Mouse (Mus musculus) erythroid progenitor cell, adult 5-6 weeks (primary cell): Measurements from ENCODE around the gene Tbxas1. TPM values are rescaled to one million over a fixed set of nuclear protein-coding genes. Genes with fewer than 3 reads are reported as not detected.

Source experiments
- ATAC-seq: replicated peaks from 2 replicates; pipeline ENCODE4 v1.8.0; 2016; ENCODE audit warnings: moderate number of reproducible peaks, mild to moderate bottlenecking, moderate TSS enrichment, inconsistent platforms; ENCODE audit not compliant: poor library complexity, low FRiP score, severe bottlenecking
- total RNA-seq, 2 experiments: library from RNA; stranded (forward) in 1 of 2; stranded (reverse) in 1 of 2; fragments of 150-400 nt in 1 of 2; fragments of 186-747, 209-891 nt in 1 of 2; gene quantifications; 2 replicates each; pipeline versions ENCODE4 v1.2.3 to v1.2.4; 2015 to 2017; ENCODE audit warnings: low replicate concordance in 2 of 2

Gene Tbxas1
- 18.7 and 18.9 TPM in 2 replicates for total RNA-seq (2015; ENCODE audit: low replicate concordance)
- total RNA-seq (2017; ENCODE audit: low replicate concordance): 18.6 and 48.0 TPM in 2 replicates

DNA sequence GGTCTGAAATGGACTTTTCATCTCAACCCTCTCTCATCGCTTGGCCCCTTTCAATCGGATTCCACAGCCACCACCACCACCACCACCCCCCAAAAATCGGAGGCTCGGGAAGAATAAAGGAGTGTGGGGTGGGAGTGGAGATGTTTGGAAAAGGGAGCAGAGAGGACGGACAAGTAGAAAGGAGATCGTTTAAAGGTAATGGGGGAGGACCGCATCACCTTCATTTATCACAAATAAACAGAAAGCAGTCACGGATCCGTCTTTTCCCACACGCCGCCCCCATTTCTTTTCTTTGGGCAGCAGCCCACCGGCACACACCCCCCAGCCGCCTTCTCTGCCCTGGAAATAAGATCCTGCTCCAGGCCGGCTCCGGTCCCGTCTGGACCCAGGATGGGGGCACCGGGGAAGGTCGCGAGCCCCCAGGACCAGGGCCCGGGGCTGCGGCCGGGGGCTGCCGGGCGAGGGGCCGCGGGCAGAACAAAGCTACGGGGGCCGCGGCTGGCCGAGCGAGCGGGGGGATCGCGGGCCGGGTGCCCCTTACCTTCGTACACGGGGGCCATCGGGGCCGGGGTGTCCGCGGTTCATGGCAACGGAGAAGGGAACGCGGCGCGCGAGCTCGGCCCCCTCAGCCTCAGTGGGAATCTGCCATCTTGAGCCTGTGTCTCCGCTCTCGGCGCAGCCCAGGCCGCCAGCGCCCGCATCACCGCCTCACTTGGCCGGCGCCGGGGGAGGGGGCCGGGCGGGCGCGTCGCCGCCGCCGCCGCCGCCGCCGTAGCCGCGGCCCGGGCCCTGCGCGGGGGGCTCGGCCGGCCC is at the start of gene Tbxas1:
Gene Tbxas1, plus strand, starts transcription at position 147 of the 813 bp plus-strand sequence.
- peak; percentile 23; the same call in 1 of the 2 replicates for ATAC-seq

DNA sequence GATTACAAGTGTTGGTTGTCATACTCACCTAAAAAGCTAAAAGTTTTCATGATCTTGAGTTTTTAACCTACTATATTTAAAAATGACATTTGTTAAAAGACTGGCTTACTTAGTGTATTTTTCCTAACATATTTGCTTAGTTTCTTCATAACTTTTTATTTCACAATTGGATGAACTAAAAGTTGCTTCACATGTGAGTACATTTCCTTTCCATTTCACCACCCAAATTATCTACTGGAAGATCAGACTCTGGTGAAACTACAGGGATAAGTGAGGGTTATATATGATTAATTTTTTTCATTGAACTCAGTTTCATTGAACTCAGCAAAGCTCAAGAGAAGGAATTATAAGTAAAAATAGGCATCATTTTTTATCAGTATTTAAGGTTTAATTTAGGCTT is 49.3 kb upstream of the Tbxas1 start:
- no peak for ATAC-seq

- no peak for ATAC-seq
Measured at GRCm38 (mm10) chr6:38826857-38827256, 48.3 kb upstream of the Tbxas1 start.

DNA sequence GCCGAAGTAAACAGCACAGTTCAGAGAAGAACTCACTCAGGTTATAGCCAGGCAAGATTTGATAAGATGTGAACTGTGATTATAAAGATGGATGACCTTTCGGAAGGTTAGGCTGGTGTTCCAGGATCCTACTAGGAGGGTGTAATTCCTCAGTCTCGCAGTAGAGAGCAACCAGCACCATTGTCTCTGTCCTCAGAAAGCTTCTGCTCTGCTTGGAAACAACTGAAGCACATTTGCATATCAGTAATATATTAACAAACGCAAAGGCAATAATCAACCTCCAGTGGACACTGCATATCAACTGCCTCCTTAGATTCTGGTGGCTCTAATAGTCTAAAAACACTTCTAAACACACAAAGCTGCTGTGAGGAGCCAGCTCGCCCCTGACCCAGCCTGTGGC is 47.8 kb upstream of the Tbxas1 start:
- ATAC-seq: no peak

GRCm38 (mm10) chr6:38828211-38828610 is 47.0 kb upstream of the Tbxas1 start:
- ATAC-seq: no peak

DNA sequence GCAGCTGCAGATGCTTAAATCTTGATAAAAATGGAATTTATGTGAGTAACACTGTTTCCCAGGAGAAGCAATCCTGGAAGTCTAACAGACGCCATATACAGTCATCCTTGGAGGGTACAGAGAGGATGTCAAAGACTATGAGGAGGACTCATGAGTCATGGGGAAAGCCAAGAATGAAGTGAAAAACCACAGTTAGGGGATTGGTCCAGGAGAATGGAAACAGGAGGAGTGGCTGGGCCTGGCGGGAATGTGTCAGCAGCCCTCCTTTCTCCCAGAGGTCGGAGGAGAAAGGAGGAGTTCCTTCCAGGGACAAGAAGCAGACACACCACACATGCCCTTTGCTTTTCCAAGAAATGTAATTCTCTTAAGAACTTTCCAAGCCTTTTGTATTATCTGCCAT is 45.8 kb upstream of the Tbxas1 start:
- ATAC-seq: no peak

GRCm38 (mm10) chr6:38833721-38834120 is 41.5 kb upstream of the Tbxas1 start:
- no peak for ATAC-seq

DNA sequence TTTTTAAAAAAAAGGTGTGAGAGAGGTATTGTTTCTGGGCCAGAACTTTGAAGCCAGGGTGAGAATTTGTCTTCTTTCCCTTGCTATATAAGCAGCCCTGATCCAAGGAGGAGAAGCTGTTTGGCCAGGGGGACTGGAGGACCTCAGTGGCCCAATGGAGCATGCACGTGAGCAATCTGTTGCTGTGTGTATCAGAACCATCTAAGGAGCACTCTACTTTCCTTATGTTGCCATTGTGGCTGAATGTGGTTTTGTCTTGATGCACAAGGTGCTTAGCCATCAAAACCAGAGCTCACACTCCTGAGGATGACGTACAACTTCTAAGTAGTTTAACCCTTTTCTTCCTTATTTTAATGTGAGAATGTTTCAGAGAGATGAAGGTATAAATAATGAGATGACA is 40.5 kb upstream of the Tbxas1 start:
- ATAC-seq: peak; percentile 58

- peak; percentile 95 for ATAC-seq
Measured at GRCm38 (mm10) chr6:38835217-38835616, 40.0 kb upstream of the Tbxas1 start.

DNA sequence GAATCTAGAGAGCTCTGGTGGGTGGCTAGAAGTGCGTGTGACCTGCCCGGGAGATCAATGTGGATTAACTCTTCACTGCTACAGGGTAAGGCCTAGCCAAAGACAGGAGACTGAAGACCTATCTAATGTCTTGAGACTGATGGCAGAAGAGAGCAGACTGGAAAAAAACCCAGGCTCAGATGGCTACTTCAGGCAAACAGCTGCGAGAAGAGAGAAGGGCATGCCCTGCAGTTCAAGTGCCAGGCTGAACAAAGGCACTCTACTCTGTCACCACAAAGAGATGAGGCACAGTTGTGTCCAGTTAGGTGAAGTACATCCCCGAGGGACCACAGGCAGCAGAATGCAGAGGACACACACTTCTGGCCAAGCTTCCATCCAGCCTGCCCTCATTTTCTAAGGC is 37.1 kb upstream of the Tbxas1 start:
- ATAC-seq: no peak

DNA sequence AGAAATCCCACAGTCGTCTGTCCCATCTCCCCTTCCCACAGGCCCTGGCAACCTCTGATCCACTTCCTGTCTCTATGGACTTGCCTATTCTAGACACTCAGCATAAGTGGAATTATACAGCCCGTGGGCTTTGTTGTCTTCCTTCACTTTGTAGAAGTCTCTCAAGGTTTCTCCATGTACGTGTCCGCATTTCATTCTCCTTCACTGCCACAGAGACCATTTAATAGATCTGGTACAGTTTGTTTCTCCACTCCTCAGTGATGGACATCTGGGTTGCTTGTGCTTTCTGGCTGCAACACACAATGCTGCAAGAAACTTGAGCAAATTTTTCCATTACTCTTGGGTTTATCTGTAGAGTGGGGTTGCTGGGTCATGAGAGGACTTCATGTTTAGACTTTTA is 35.3 kb upstream of the Tbxas1 start:
- ATAC-seq: no peak

- ATAC-seq: no peak
Measured at GRCm38 (mm10) chr6:38840380-38840779, 34.8 kb upstream of the Tbxas1 start.

DNA sequence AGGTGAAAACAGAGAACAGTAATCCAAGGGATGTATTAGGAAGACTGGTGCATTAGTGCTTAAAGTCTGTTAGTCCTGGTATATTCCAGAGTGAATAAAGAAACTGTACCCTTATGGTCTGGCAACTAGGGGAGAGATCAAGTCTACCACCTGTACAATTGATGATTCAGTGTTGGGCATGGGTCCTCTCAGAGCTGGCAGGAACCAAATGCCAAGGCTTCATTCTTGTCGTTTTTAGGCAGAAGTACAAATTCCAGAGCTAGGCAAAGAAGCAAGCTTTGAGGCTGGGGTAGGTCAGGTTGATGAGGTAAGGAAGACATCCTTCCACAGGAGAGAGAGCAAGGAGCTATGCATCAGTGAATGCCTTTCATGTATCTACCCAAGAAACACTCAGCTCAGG is 34.4 kb upstream of the Tbxas1 start:
- ATAC-seq: no peak

- ATAC-seq: no peak
Measured at GRCm38 (mm10) chr6:38841551-38841950, 33.7 kb upstream of the Tbxas1 start.

DNA sequence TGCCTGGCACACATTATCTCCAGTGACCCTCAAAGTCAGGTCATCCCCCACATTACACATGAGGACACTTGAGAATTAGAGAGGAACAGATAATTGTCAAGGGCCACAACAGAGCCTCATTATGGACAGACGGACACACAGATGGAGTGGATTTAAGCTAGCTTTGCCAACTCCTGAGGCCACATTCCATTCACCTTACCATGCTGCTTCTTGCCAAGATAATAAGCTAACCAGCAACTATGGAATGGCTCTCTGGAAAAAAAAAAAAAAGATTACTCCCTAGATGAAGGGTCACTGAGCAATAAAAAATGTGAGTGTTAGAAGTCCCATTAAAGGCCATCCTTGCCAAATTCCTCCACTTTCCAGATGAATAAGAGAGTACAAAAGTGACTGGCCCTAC is 30.1 kb upstream of the Tbxas1 start:
- ATAC-seq: no peak

GRCm38 (mm10) chr6:38845876-38846275 is 29.3 kb upstream of the Tbxas1 start:
- no peak for ATAC-seq

- no peak for ATAC-seq
Measured at GRCm38 (mm10) chr6:38846330-38847195, 28.6 kb upstream of the Tbxas1 start.

DNA sequence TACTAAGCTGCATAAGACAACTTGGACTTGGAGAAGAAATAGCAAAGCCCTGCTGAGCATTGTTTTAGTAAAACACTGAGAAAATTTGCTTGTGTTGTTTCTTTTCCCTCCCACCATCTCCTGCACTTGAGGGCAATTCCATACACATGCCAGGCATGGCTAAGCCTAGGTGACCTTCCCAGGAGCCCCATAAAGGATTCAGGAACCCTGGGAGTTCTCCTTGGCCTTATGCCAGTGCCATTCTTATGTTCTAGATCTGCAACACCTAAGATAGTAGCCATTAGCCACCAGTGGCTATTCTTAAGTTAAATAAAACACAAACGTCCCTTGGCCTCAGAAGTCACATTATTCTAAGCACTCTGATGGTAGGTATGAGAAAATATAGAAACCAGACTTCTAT is 27.8 kb upstream of the Tbxas1 start:
- ATAC-seq: no peak

DNA sequence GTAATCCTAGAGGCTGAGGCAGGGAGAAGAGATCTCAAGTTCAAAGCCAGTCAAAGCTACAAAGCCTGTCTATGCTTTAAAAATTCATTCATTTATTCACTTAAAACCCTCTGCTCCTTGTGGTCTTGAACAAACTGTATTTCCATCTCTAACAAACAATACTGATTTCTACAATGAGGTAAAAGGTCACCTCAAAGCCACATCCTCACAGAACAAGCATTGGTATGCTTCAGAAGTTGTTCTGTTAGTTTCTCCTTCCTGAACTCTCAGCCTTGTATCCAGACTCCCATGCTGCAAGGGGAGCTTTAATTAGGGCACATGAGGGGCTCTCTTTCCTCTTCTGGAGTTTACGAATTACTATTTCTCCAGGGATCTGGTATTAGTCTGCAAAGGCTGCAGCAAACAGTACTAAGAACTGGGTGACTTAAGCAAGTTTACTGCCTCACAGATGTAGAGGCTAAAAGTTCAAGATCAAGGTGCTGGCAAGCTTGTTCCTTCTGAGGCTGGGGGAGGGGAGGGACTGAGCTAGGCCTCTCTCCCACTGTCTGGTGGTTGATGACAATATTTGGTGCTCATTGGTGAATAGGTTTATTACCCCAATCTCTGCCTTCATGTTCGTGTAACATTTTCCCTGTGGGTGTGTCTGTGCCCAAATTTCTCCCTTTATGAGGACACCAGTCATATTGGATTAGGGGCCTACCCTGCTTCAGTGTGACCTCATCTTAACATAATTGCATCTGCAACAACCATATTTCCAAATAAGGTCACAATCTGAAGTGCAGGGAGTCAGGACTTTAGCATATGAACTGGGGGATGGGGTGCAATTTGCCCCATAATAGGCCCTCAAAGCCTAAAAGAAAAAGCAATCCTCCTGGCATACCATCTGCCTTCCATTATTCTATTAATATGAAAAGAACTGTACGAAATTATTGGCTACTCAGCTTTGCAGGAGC is 27.0 kb upstream of the Tbxas1 start:
- ATAC-seq: no peak
